Mouse (Mus musculus) liver, embryonic 11.5 days (tissue): ENCODE measurements around the gene Ptpn3. TPM values are rescaled to one million over a fixed set of nuclear protein-coding genes. Genes with fewer than 3 reads are reported as not detected.
A peak's percentile ranks its signal among the peaks of the same experiment; 100 is the strongest.

Source experiments
- ATAC-seq: fragments of 200-750 bp; cut with Nextera tagmentation; replicated peaks from 2 replicates; pipeline ENCODE4 v1.8.0; 2017; ENCODE audit warnings: moderate number of reproducible peaks, mild to moderate bottlenecking, moderate TSS enrichment, moderate library complexity; ENCODE audit not compliant: low FRiP score
- DNase-seq: peaks from one replicate; pipeline ENCODE4 v3.0.0-alpha.2; 2017; ENCODE audit warnings: low spot score
- H3K27ac ChIP-seq: fragments of 300-500 bp; sonication (generic); 2 replicates; pipeline ENCODE4 v1.5.1; 2014; ENCODE audit warnings: mild to moderate bottlenecking, low read depth, low read length, control low read depth
- H3K27me3 ChIP-seq: fragments of 300-500 bp; sonication (generic); replicated peaks from 2 replicates; pipeline ENCODE4 v1.6.1; 2014; ENCODE audit warnings: low read length, mixed read lengths; ENCODE audit not compliant: control insufficient read depth, insufficient read depth
- H3K36me3 ChIP-seq: fragments of 300-500 bp; sonication (generic); 2 replicates; pipeline ENCODE4 v1.6.1; 2014; ENCODE audit warnings: mild to moderate bottlenecking, low read length, moderate library complexity, mixed read lengths; ENCODE audit not compliant: control insufficient read depth, insufficient read depth
- H3K4me1 ChIP-seq: fragments of 300-500 bp; sonication (generic); replicated peaks from 2 replicates; pipeline ENCODE4 v1.6.1; 2014; ENCODE audit warnings: low read length, mixed read lengths; ENCODE audit not compliant: control insufficient read depth, insufficient read depth
- H3K4me2 ChIP-seq: fragments of 300-500 bp; sonication (generic); 2 replicates; pipeline ENCODE4 v1.6.1; 2014; ENCODE audit warnings: mild to moderate bottlenecking, control low read depth, moderate library complexity
- H3K4me3 ChIP-seq: fragments of 300-500 bp; sonication (generic); 2 replicates; pipeline ENCODE4 v1.5.1; 2014; ENCODE audit warnings: low read depth, low read length, control low read depth
- H3K9ac ChIP-seq: fragments of 300-500 bp; sonication (generic); 2 replicates; pipeline ENCODE4 v1.6.1; 2014; ENCODE audit warnings: low read depth, low read length, control low read depth
- H3K9me3 ChIP-seq: fragments of 300-500 bp; sonication (generic); 2 replicates; pipeline ENCODE4 v1.6.1; 2016; ENCODE audit warnings: low read length, inconsistent platforms, mixed read lengths; ENCODE audit not compliant: control insufficient read depth
- WGBS: fragments of 180-500 bp; shearing (Covaris S2); extraction: QIAGEN DNeasy Blood & Tissue Kit; methylation state at CpG from one replicate; pipeline ENCODE4 v1.1.7; 2014; 5-methylcytosine and 5-hydroxymethylcytosine counted together
- polyA plus RNA-seq: library from polyadenylated mRNA; unstranded; fragments of >200 nt; fragmentation: Nextera tagmentation; extraction: Ambion mirVana; gene quantifications from 2 replicates; pipeline ENCODE4 v1.2.1, GENCODE M21; 2014

Ptpn3 gene
- polyA plus RNA-seq, result 0.68 and 0.89 TPM in 2 replicates

DNA sequence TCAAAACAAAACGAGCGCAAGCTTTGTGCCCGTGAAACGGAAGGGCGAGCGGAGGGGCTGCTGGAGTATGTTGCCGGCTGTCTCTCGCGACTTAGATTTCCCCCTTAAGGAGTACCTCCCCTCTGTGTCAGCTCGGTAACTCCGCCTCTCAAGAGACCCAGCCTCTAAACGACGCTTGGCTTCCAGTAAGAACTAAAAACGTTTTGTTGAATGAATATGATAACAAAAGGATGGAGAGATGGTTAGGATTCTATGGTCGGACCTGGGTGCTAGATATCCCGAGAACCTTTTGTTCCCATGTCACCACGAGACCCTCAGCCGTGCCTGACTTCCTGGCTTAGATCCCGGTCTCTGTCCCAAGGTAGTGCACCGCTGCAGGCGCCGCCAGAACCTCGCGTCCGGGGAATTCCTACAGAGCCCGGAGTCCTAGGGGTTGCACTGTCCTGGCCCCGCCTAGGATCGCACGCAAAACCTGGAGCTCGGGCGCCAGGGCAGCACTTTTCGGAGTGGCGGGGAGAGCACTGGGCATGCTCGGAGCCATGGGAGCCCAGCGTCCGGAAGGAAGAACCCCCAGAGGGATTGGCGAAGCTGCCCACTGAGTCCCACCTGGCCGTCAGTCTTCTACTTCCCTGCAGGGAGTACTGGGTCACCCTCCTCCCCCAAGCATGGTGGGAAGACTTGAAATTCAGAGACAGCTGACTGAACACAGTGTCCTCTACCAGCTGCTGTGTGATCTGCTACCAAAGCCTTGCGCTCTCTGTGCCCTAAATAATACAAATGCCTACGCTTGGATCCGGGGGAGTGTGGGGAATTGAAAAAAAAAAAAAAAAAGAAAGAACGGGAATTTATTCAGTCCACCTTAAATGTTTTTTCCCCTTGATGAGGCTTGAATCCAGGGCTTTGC is at the start of gene Ptpn3:
Gene Ptpn3 (minus strand): TSS at position 428 of the 904 bp plus-strand sequence.
- Histone ChIP-seq H3K4me1 (peaks cover 11% of the 10 kb centered on the region), H3K27ac (no peak within 1 kb of the TSS), H3K27me3 (peaks cover 41% of the 10 kb centered on the region), H3K4me2 (peak within 1 kb of the TSS; percentile 95), H3K9me3 (no peaks in the 10 kb centered on the region), H3K36me3 (no peaks in the 10 kb centered on the region), H3K4me3 (peak within 1 kb of the TSS; percentile 69), H3K9ac (0 out of 2 replicates have a peak within 1 kb of the TSS, but pooled peaks have one; percentile 5)
- ATAC-seq (peak; percentile 81), DNase-seq (peak; percentile 82)
- under 1% methylated on average over 42 of the region's 42 CpGs for WGBS

DNA sequence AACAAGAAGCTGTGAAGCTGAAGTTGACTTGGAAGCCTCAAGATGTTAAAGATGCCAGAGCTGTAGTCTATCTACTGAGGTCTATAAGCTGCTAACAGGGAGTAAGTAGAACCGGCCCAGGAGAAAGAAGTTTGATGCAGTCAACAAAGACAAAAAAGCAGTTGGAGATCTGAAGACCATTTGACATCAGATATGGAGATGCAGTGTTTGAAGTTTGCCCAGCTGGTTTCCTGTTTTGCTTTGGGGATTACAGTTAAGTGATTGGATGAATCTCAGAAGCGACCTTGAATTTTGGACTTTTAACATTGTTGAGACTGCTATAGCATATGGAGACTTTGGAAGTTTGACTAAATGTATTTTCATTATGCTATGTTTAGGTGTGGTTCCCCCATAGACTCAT is 48.9 kb upstream of the Ptpn3 start:
- H3K9ac ChIP-seq, result no peak overlapping the region
- H3K27me3 ChIP-seq, result no peaks in the 10 kb centered on the region
- H3K4me3 ChIP-seq, result no peak overlapping the region
- H3K27ac ChIP-seq, result no peak overlapping the region
- ATAC-seq, result no peak
- H3K4me2 ChIP-seq, result no peak overlapping the region
- no peaks in the 10 kb centered on the region for H3K36me3 ChIP-seq
- H3K4me1 ChIP-seq, result no peaks in the 10 kb centered on the region
- H3K9me3 ChIP-seq, result no peaks in the 10 kb centered on the region
- WGBS, result 84% methylated on average over 2 of the region's 2 CpGs
- no peak for DNase-seq

DNA sequence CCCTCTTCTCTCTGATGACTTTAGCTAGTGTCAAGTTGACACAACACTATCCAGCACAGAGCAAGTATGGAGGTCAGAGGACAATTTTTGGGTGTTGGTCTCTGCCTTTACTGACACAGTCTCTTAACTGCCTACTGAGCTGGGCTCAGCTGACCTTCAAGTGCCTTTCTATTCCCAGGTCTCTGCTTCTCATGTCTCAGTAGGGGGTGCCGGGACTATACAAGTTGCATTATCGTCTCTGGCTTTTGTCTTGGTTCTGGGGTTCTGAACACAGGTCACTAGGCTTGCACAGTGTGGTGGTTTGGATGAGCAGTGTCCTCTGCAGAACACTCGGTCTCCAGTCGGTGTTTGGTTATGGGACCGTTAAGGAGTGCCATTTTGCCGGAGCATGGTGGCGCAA is 42.4 kb upstream of the Ptpn3 start:
- no peak for DNase-seq
- Histone ChIP-seq H3K4me1 (no peaks in the 10 kb centered on the region), H3K4me2 (no peak overlapping the region), H3K27ac (no peak overlapping the region), H3K36me3 (no peaks in the 10 kb centered on the region), H3K4me3 (no peak overlapping the region), H3K9ac (no peak overlapping the region), H3K27me3 (no peaks in the 10 kb centered on the region), H3K9me3 (no peaks in the 10 kb centered on the region)
- WGBS, result 87% methylated on average over 7 of the region's 7 CpGs
- ATAC-seq, result no peak

DNA sequence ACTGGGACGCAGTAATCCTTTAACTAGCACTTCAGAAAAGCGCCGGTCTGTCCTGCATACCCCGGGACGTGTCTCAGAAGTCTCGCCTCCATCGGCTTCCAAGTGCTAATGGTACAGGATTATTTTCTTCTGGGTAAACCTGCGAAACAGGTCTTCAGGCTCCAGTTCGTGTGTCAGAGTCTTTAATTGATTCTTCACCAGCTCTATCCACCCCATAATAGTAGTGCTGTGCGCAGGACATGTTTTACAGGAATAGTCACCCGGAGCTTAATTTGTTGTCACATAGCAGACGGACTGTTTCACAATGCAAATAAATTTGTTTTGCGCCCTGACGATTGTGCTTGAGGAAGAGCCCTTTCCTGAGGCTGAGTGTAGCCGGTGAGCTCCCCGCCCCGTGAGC is 37.3 kb upstream of the Ptpn3 start:
- WGBS, result 82% methylated on average over 17 of the region's 17 CpGs
- no peaks in the 10 kb centered on the region; the same call in 1 of the 2 replicates for H3K9me3 ChIP-seq
- DNase-seq (no peak), ATAC-seq (no peak)
- no peak overlapping the region for H3K4me3 ChIP-seq
- no peaks in the 10 kb centered on the region for H3K27me3 ChIP-seq
- no peak overlapping the region for H3K27ac ChIP-seq
- no peak overlapping the region for H3K4me2 ChIP-seq
- H3K36me3 ChIP-seq, result no peaks in the 10 kb centered on the region
- no peak overlapping the region for H3K9ac ChIP-seq
- no peaks in the 10 kb centered on the region for H3K4me1 ChIP-seq

GRCm38 (mm10) chr4:57338061-57338460 is 36.4 kb upstream of the Ptpn3 start:
- Histone ChIP-seq H3K27me3 (no peaks in the 10 kb centered on the region), H3K27ac (no peak overlapping the region), H3K9me3 (no peaks in the 10 kb centered on the region; the same call in 1 of the 2 replicates), H3K4me1 (no peaks in the 10 kb centered on the region), H3K4me2 (no peak overlapping the region), H3K4me3 (no peak overlapping the region), H3K36me3 (no peaks in the 10 kb centered on the region), H3K9ac (no peak overlapping the region)
- ATAC-seq (no peak), DNase-seq (no peak)
- WGBS, result 86% methylated on average over 9 of the region's 9 CpGs

GRCm38 (mm10) chr4:57335000-57335666 is 33.5 kb upstream of the Ptpn3 start:
- no peak overlapping the region for H3K27ac ChIP-seq
- no peaks in the 10 kb centered on the region for H3K36me3 ChIP-seq
- no peaks in the 10 kb centered on the region; the same call in 1 of the 2 replicates for H3K9me3 ChIP-seq
- ATAC-seq, result no peak
- no peak overlapping the region for H3K4me3 ChIP-seq
- no peak overlapping the region for H3K4me2 ChIP-seq
- no peak overlapping the region for H3K9ac ChIP-seq
- DNase-seq, result no peak
- no peaks in the 10 kb centered on the region for H3K4me1 ChIP-seq
- 77% methylated on average over 9 of the region's 9 CpGs for WGBS
- H3K27me3 ChIP-seq, result no peaks in the 10 kb centered on the region

DNA sequence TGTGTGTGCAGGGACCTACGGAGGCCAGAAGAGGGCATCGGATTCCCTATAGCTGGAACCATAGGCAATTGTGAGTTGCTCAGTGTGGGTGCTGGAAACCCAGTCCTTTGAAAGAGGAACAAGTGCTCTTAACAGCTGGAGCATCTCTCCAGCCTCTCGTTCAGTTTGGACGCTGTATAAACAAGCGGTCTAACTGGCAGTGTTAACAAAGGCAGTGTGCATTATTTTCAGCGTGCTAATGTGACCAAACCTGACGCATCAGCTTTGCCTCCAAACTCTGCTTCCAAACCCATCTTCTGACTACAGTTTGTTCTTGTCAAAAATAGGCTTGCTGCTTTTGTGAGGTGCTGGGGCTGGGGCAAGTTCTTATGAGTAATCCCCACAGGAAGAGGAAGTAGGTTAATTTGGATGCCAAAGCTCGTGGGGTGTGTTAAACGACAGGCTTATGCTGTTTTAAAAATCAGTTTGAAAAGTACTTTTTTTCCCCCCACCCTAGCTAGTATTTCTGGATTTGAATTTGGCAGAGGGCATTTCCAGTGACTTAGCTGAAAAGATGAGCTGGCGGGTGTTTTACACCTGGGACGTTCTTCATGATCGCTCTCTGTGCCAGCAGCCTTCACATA is 32.4 kb upstream of the Ptpn3 start:
- Histone ChIP-seq H3K36me3 (no peaks in the 10 kb centered on the region), H3K9ac (no peak overlapping the region), H3K9me3 (no peaks in the 10 kb centered on the region; the same call in 1 of the 2 replicates), H3K4me3 (no peak overlapping the region), H3K4me1 (no peaks in the 10 kb centered on the region), H3K27ac (no peak overlapping the region), H3K27me3 (no peaks in the 10 kb centered on the region), H3K4me2 (no peak overlapping the region)
- ATAC-seq, result no peak
- DNase-seq, result no peak
- 81% methylated on average over 12 of the region's 12 CpGs for WGBS

GRCm38 (mm10) chr4:57332511-57332910 is 30.9 kb upstream of the Ptpn3 start:
- ATAC-seq, result no peak
- WGBS, result 62% methylated on average over 3 of the region's 3 CpGs

More at GRCm38 (mm10) chr4:57332511-57332910, 30.9 kb upstream of the Ptpn3 start:
- Histone ChIP-seq H3K9me3 (no peaks in the 10 kb centered on the region; the same call in 1 of the 2 replicates), H3K27ac (no peak overlapping the region), H3K4me1 (no peaks in the 10 kb centered on the region), H3K4me2 (no peak overlapping the region), H3K4me3 (no peak overlapping the region), H3K27me3 (no peaks in the 10 kb centered on the region), H3K36me3 (no peaks in the 10 kb centered on the region), H3K9ac (no peak overlapping the region)
- no peak for DNase-seq
